Mouse (Mus musculus) embryonic fibroblast, embryonic 13.5 days (primary cell): ENCODE measurements around the gene Efna4. TPM values are rescaled to one million over a fixed set of nuclear protein-coding genes. Genes with fewer than 3 reads are reported as not detected.
A peak's percentile ranks its signal among the peaks of the same experiment; 100 is the strongest.

ENCODE experiments used
- H3K27ac ChIP-seq: 2 replicates; pipeline ENCODE4 v1.5.1; 2012; ENCODE audit warnings: low read length, control low read depth, inconsistent platforms; ENCODE audit not compliant: insufficient read depth
- H3K4me1 ChIP-seq: 2 replicates; pipeline ENCODE4 v1.6.1; 2011; ENCODE audit warnings: low read length; ENCODE audit not compliant: control insufficient read depth, insufficient read depth
- H3K4me3 ChIP-seq: 2 replicates; pipeline ENCODE4 v1.5.1; 2011; ENCODE audit warnings: mild to moderate bottlenecking, control low read depth, low read length; ENCODE audit not compliant: insufficient read depth
- CTCF ChIP-seq: IDR thresholded peaks from 2 replicates; pipeline ENCODE4 v1.5.1; 2011; ENCODE audit warnings: mild to moderate bottlenecking, control low read depth, low read length, moderate library complexity, borderline replicate concordance; ENCODE audit not compliant: insufficient read depth
- POLR2A ChIP-seq: IDR thresholded peaks from 2 replicates; pipeline ENCODE4 v1.6.1; 2011; ENCODE audit warnings: low read depth, mild to moderate bottlenecking, control low read depth, low read length, moderate library complexity
- polyA plus RNA-seq: library from polyadenylated mRNA; stranded (reverse); fragments of >200 nt; gene quantifications from 2 replicates; pipeline ENCODE4 v1.2.4, GENCODE M21; 2011; ENCODE audit warnings: low read depth; ENCODE audit not compliant: missing spikeins, insufficient read length

The Efna4 gene
- polyA plus RNA-seq, 1 experiment, result 11.4 TPM

GRCm38 (mm10) chr3:89347916-89348315 lies 10.1 kb upstream of the Efna4 start:
- no peak overlapping the region for H3K27ac ChIP-seq
- no peak overlapping the region for H3K4me3 ChIP-seq
- TF ChIP-seq CTCF (no peak), POLR2A (no peak)
- H3K4me1 ChIP-seq, result peaks cover 6% of the 10 kb centered on the region

DNA sequence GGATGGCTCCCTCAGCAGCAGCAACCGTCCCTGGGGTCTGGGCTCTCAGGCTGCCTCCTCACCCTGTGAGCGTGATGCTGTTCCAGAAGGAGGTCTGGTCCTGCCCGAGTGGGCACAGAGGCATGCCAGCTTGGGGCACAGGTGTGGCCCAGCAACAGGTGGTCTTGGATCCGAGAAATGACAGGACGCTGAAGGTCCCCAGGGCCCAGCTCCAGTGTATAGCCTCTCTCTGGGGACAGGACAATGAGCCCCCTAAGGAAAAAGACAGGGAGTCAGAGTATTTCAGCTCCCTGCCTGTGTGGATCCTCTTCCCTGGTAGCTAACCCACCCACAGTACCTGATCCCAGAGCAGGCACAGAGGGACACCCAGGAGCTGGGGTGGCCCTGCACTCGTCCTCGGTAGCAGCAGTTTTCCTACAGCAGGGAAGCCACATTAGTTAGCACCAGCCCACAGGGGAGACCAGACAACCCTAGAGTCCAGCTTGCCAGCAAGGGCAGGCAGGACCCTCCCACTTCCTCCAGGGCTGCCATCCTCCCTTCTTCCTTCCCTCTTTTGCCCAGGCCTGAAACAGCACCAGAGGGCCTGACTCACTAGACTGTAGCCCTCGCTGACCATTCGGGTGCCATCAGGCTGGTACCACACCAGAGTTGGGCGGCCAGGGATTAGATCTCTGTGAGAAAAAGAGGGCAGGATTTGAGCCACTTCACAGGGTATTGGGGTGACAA lies 9.2 kb upstream of the Efna4 start:
- TF ChIP-seq CTCF, result no peak
- TF ChIP-seq POLR2A, result no peak
- peaks cover 6% of the 10 kb centered on the region for H3K4me1 ChIP-seq
- no peak overlapping the region for H3K4me3 ChIP-seq
- no peak overlapping the region for H3K27ac ChIP-seq

DNA sequence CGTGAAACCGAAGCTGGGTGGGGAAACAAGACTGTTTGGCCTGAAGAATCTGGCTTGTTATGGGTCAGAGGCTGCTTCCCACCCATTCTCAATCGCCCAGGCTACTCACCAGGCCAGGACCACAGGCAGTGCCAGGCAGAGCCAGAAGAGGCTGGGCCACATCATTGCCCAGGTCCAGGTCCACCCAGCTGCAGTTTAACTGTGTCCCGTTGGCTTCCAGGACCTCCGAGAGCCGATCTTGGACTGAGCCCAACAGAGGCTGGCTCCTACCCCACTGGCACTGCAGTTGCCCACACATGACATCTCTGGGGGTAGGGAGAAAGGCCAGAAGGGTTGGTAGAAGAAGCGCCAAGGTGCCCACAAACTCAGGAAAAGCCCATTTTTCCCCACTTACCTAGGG lies 5.5 kb upstream of the Efna4 start:
- peaks cover 3% of the 10 kb centered on the region for H3K4me1 ChIP-seq
- H3K27ac ChIP-seq, result no peak overlapping the region
- TF ChIP-seq POLR2A (no peak), CTCF (no peak)
- no peak overlapping the region for H3K4me3 ChIP-seq

GRCm38 (mm10) chr3:89341794-89342193 lies 4.0 kb upstream of the Efna4 start:
- H3K4me1 ChIP-seq, result 0 out of 2 replicates have a peak, but pooled peaks cover under 1% of the 10 kb centered on the region
- H3K27ac ChIP-seq, result no peak overlapping the region
- TF ChIP-seq CTCF, result no peak
- TF ChIP-seq POLR2A, result no peak
- H3K4me3 ChIP-seq, result no peak overlapping the region

DNA sequence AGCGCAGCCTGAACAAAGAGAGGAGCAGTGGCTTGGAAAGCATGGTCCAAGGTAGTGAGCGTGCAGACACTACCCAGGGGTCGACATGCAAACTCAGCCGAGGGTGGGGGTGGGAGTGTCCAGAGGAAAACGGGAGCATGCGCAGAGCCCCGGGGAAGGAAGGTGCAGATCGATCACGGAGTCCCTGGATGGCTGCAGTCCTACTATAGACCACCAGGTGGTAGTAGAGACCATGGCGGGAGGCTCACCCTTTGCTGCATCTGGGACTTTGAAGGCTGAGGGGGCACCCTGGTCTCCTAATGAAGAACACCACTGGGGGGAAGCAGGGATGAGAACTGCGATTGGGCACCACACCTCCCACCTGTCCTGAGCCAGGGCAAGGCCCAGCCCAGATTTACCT lies 2.6 kb upstream of the Efna4 start:
- H3K27ac ChIP-seq, result no peak overlapping the region
- 0 out of 2 replicates have a peak, but pooled peaks cover 5% of the 10 kb centered on the region for H3K4me1 ChIP-seq
- TF ChIP-seq CTCF (peak; percentile 73; the same call in 1 of the 2 replicates), POLR2A (no peak)
- H3K4me3 ChIP-seq, result no peak overlapping the region

DNA sequence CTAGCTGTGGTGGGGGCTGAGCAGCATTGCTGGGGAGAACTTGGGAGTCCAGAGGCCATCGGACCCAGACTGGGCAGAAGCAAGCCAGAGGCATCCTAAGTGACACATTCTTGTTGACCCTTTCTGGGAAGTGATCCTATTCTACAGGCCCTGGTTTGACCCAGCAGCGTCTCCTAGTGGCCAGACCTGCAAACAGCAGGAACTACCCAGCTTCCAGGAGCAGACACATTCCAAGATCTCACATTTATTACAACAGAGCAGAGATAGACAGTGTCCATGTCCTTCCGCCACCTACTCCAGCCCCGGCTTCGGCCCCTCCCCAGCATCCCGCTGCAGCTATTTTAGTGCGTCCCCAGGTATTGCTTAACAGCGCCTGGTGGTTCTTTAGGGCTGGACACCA lies 1.6 kb upstream of the Efna4 start:
- H3K4me3 ChIP-seq, result no peak overlapping the region
- H3K4me1 ChIP-seq, result 0 out of 2 replicates have a peak, but pooled peaks cover 5% of the 10 kb centered on the region
- H3K27ac ChIP-seq, result no peak overlapping the region
- no peak for TF ChIP-seq POLR2A
- TF ChIP-seq CTCF, result peak; percentile 69; the same call in 1 of the 2 replicates

GRCm38 (mm10) chr3:89337062-89337720 lies 637 bp downstream of the Efna4 start:
- 0 out of 2 replicates have a peak, but pooled peaks cover 5% of the 10 kb centered on the region for H3K4me1 ChIP-seq
- H3K27ac ChIP-seq, result peak overlapping the region; percentile 42
- H3K4me3 ChIP-seq, result peak overlapping the region; percentile 90
- TF ChIP-seq POLR2A (no peak), CTCF (no peak)

DNA sequence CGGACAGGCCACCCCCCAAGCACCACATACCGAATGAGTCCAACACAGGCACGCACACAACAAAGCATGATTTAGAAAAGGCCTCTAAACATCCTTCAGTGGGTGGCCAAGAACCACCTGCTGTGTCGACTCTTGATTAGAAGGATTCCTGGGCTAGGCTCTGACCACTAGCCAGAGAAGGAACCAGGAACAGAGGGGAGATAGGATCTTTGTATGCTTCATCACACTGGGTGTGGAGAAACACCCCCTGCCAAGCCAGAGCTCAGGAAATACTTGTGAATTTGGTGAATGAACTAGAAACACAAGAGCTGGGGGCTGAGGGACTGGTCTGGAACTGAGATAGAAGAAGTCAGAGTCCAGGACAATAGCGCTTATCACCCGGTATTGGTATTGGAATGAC lies 1.3 kb downstream of the Efna4 start:
- Histone ChIP-seq H3K4me1 (0 out of 2 replicates have a peak, but pooled peaks cover 5% of the 10 kb centered on the region), H3K27ac (no peak overlapping the region), H3K4me3 (peak overlapping the region; percentile 90)
- TF ChIP-seq CTCF (no peak), POLR2A (no peak)

DNA sequence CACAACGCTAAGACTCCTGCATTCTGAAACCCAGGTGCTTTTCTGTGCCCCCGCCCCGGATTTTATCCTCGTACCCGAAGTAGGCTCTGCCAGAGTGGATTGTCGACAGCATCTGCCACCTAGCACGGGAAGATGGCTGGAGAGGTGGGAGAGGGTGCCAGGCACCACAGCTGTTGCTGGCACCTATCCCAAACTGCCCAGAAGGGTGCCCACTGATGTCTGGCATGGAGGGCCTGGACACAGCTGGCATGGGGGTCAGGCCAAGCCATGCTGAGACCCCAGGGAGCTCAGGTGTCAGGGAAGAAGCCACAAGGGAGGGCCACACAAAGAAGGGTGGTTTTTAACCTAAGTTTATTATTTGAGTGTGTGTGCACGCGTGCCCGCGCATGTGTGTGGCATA lies 4.8 kb downstream of the Efna4 start:
- no peak overlapping the region for H3K27ac ChIP-seq

GRCm38 (mm10) chr3:89332476-89332875 lies 5.4 kb downstream of the Efna4 start:
- H3K4me1 ChIP-seq, result 0 out of 2 replicates have a peak, but pooled peaks cover 5% of the 10 kb centered on the region
- H3K4me3 ChIP-seq, result no peak overlapping the region
- H3K27ac ChIP-seq, result no peak overlapping the region
- no peak for TF ChIP-seq CTCF
- TF ChIP-seq POLR2A, result no peak

More for the DNA sequence above, 4.8 kb downstream of the Efna4 start:
- H3K4me3 ChIP-seq, result no peak overlapping the region
- TF ChIP-seq POLR2A (no peak), CTCF (no peak)
- H3K4me1 ChIP-seq, result 0 out of 2 replicates have a peak, but pooled peaks cover 5% of the 10 kb centered on the region
